Mouse (Mus musculus): ENCODE results near the gene Hgfac.

The Hgfac gene

DNA sequence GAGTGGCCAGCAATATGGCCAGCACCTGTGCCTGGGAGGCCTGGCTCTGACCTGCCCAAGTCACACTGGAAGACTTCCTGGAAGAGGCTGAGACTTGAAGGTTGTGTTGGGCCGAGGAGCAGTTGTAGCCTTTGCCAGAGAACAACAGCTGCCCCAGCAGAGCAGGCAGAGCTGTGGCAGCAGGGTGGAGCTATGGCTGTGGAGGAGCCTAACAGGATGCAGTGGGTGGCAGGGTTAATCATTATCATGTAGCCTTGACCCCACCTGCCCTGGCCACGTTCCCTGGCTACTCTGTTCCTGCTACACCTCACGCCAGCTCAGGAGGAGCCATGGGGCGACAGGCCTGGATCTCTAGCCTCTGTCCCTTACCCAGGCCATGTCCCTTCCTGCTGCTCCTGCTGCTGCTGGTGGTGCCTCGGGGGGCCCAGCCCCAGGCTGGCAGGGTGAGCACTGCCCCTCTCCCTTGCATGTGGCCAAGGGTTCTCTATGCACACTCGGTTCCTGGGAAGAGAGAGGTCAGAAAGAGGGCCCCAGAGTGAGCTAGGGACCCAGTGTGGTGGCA, at the start of gene Hgfac:
Gene Hgfac (plus strand): TSS at position 242 of the 562 bp plus-strand sequence.
- DNase-seq (ENCODE audit: extremely low spot score) = no peak

DNA sequence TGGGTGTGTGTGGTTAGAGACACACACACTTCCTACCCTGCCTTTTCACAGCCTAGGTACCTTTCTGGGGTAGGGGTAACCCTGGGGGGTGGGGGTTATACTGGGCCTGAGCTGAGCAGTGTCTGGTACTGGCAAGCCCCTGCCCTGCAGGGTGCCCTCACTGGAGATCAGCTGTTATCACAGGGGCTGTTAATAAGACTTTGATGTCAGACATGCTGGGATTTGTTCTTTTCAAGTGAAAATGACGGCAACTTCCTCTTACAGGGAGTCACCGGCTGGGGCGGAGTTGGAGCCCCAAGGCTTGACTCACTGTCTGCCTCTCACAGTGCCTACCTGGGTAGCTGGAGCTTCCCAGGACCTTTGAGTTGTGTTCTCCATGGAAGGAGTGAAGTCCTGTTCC, 42.6 kb upstream of the Hgfac start:
- no peak for DNase-seq (ENCODE audit: extremely low spot score)

DNA sequence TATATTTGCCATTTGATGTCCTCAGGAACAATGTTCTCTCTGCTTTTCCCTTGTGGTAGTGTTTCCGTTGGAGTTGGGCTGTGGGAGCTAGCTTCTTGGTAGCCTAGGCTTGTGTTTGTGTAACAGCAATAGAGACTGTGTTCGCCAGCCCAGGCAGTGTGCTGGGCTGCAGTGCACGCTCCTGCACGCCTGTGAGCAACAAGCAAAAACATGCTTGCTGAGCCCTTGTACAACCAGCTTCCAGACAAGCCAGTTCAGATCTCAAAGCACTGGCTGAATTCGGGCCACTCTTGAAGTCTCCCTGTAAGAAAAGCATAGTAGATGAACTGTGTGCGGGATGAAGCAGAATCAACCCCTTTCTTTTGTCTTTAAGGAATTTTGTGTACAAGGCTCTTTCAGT, 42.0 kb upstream of the Hgfac start:
- no peak for DNase-seq (ENCODE audit: extremely low spot score)

DNA sequence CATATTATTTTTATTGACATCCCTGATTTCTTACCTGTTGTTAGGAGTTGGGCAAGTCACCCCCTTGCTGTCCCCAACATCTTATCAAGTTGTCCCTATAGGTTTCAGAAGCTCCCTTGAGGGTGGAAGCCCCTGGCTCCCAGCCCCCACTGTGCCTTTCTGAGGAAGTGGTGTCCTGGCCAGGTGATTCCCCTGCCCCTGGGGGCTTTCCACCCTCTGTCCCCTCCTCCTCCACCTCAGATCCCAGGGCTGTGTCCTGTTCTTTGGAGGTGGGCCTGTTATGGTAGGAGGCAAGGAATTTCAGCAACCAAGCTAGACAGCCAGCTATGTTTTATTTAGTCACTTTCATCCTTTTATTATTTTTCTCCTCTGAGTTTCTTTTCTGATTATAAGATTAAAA, 41.0 kb upstream of the Hgfac start:
- no peak for DNase-seq (ENCODE audit: extremely low spot score)

DNA sequence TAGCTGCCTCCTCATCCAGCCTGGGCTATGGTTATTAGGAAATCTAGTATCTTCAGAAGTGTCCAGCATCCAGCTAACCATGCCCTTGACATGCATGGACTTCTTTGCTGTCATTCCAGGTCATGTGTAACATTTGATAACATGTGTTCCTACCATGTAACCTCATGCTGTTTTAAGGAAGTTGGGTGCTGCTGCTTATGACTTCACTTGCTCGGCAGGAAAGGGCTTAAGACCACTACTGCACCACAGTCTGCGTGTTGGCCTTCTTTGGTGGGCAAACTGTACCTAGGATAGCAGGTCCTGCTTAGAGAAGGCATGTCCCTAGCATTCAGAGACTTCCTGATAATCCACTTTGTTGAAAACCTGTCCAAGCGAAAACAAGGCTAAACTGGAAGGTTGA, 40.2 kb upstream of the Hgfac start:
- DNase-seq (ENCODE audit: extremely low spot score) = no peak

DNA sequence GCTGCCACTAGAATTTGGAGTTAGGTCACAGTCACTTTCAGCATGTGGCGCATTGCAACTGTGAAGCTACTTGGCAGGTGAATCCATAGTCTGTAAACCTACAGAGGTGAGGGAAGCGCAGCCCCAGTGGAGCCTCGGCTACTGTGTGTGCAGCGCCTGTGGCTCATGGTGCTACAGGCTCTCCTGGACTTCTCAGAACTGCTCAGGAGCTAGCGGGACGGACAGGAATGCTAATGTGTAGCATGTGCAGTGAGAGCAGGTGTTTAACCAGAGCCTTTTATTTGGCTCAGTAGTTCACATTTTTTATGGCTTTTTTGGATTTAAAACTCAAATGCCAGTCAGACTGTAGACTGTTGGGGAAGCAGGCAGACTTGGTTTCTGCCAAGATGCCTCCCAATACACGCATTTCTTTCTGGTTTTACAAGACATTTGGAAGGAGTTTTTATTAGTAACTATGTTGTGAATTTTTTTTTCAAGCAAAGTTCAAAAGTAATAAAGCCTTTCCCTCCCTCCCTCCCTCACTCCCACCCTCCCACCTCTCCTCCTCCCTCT, 37.6 kb upstream of the Hgfac start:
- no peak for DNase-seq (ENCODE audit: extremely low spot score)

DNA sequence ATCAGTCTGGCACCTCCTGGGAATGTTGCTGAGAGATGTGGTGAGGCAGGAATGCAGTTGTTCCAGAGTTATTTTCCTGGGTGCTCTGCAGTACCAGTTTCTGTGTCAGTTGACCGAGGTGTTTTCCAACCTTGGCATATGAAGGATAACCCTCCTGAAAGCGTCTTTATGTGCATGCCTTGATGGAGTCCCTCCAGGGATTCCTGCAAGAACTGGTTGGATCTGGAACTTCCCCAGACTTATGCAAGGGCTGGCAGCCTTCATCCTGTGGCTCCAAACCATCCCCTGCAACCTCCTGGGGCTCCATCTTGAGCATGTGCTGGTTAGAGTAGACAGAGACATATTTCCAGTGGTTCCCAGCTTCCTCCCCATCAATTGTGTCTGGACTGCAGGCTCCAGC, 36.5 kb upstream of the Hgfac start:
- no peak for DNase-seq (ENCODE audit: extremely low spot score)

DNA sequence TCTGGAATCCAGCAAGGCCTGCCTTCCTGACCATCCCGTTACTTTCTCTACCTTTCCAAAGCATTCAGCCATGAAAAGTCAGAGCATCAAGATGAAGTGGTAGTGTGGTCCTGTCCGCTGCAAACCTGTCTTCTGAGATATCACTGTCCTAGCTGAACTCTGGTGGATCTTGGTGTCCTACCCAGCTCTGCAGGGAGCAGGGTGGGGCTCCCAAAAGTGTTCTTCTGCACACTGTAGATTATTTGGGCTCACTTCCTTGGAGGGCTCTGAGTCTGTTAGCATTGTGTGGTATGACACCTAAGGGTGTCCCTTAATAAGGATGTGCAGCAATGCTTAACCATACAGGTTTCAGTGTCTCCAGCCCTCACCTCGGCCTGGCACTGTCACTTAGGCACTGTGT, 35.6 kb upstream of the Hgfac start:
- no peak for DNase-seq (ENCODE audit: extremely low spot score)

DNA sequence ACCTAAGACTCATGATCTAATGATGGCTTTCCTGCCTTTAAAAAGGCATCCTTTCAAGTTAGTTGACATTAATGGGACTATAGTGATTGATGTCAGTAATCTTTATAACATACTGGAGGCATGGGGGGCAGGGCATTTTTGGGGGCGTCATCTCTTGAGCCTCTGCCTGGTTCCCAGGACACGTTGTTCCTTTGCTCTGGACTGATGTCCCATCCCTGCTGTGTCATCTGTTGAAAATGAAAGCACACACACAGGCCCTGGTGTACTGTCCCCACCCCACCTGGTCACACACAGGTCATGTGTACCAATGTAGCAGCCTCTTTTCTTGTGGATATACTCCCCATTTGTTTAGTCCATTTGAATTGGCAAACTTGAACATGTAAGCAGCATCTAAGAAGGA, 34.7 kb upstream of the Hgfac start:
- DNase-seq (ENCODE audit: extremely low spot score) = no peak

DNA sequence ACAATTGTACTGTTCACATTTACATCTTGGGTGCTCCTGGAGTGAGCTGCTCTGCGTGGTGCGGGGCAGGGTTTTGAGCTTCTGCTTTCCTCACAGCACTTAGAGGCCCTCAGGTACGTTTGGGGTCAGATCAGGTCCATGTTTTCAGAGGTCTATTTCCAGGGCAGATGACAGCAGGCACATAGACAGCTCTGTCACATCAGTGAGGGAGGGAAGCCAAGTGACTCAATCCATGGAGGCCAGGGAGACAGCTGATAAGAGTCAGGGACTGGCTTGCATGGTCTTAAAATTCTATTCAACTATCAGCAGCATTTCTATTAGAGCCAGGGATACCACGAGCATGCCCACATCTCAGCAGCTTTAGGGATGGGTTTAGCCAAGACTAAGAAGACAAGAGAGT, 32.1 kb upstream of the Hgfac start:
- no peak for DNase-seq (ENCODE audit: extremely low spot score)

DNA sequence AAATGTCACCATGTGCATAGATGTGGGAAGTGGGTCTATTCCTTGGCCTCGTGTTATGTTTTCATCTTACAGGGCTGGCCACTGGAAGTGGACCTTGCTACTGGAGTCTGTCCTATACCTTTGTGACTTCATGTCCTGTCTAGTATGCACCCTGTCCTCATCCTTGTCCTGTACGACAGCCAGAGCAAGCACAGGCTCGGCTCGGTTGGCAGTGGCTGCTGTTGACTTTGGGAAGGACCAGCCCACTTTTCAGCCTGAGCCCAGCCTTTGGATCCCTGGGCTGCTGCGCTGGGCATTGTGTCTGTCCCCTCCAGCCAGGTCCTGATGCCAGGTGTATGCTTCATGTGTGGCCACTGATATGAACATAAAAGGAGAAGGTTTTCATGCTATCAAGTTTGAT, 30.7 kb upstream of the Hgfac start:
- no peak for DNase-seq (ENCODE audit: extremely low spot score)

DNA sequence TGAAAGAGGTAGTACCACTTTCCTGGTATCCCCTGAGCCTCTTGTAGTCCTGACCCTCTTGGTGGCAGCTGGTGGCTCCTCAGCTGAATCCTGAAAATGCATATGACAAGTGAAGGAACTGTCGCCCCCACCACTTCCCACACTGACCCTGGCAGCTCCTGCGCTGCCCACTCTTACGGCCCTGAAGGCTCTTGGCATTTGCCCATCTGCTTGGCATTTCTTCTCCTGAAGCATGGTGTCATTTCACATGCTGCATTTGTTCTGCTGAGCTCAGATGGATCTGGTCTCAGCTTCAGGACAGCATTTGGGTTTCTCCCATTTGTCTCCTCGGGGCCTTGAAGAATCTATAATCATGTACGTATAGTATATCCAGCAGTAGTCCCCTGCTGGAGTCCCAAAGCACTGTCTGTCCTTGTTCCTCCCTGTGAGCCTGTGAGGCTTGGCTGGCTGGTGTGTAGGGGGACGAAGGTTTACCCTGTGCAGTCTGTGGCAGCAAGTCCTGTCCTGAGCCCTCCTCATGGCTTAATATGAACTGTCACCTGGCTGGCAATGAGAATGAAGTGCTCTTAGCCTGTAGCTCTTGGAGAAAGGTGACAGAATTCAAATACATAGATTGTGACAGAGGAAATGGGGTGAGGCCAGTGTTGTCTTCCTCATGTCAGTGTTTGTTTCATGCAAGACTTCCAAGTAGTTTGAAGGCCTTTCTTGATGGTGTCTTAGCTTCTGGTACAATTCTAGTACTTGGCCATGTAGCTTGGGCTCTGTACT, 30.0 kb upstream of the Hgfac start:
- no peak for DNase-seq (ENCODE audit: extremely low spot score)

DNA sequence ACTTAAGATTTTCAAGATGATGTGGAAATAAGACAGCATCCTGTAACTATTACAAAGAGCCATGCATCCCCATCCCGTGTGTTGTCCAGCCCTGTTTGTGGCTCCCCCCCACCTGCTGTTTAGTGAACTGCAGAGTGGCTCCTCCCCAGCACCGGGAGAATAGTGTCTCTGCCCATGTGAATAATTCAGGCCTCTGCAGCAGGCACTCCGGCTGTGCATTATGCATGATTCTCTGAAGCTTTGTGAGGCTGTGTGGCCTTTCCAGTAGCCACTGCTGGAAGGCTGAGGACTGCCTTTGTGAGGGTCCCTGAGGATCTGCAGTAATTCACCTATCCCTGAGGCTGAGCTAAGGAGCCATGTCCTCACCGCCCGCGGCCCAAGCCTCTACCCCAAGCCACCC, 27.3 kb upstream of the Hgfac start:
- DNase-seq (ENCODE audit: extremely low spot score) = no peak

DNA sequence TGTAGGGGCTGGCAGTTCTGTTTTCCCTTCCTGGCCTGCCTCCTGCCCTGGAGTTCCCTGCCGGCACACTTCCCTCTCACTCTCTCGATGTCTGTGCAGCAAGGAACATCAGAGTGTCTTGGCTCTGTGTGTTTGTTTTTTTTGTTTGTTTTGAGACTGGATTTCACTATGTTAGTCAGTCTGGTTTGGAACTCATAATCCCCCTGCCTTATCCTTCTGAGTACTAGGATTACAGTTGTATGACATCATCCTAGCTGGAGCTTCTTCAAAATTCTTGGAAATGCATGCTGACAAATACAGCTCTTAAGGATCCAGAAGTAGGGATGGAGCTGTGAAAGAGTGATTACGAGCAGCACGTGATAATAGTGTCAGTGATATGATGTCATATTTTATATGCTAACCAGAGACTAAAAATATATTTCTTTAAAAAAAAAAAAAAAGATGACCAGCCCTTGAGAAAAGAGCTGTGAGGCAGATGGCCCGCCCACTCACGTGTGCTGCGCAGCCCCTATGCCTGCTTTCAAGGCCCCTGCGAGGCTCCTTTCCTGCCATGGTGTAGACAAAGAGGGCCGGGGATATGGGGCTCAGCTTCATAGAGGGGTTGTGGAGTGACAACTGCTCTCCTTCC, 21.5 kb upstream of the Hgfac start:
- DNase-seq (ENCODE audit: extremely low spot score) = no peak

DNA sequence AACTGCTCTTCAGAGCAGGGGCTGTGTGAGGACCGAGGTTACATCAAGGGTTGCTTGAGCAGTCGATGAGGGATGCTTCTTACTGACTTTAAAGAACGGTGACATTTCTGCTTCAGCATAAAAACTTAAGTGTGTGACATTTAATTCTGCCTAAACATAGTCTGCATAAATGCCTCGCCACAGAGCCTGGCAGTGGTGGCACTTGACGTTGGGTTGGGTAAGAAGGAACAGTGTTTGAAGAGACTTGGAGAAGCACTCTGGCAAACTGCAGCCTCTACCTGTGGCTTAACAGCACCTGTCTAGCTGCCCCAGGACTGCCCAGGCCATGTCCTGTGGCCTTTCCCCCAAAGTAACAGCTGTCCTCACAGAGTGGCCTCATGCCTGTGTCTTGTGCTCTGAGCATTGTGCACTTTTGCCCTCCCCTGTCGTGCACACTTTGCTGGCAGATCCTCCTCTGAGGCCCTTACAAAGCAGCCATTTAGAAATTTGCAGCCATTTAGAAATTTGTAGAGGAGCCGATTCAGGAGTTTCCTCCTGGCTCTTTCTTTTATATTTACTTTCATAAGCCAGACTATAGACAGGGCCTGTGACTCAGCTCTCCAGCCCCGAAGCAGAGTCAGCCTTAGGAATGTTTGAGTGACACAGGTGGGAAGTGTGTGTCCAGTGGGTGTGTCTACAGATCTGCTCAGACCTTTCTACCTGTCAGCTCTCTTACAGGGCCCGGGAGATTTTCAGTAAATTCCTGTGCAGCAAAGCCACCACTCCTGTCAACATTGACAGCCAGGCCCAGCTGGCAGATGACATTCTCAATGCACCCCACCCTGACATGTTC, 20.7 kb upstream of the Hgfac start:
- DNase-seq (ENCODE audit: extremely low spot score) = no peak

DNA sequence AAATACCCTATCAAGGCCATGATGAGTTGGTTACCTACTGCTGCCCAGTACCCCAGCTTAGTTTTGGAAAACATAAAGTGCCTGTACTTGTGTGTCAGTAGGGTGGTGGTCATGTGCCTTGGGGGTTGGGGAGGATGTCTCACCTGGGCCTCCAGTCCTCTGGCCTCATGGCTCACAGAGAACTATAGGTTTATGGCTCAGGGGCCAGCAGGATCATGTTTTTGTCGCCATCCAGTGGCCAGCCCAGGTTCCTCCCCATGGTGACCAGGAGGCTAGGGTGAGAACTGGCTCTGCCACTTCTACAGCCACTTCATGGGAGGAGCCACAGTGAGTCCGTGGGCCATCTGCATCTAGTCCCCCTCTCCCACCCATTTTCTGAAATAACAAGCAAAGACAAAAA, 16.3 kb upstream of the Hgfac start:
- peak; percentile 53 for DNase-seq (ENCODE audit: extremely low spot score)

DNA sequence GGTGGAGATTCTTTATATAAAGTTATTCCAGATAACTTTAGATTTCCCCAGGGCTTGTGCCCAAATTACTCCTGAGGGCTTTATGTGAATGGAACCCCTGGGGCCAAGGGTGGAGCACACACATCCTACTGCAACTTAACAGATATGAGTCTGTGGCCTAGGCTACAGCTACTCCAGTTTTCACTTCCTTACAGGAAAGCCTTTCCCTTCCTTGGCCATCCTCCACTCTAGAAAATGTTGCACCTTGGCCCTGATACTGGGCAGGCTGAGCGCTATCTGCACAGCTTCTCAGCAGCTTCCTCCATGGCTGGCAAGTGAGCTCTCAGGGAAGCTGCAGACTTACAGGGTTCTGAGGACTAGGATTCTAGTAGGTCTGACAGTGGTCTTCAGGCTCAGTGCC, 12.0 kb upstream of the Hgfac start:
- DNase-seq (ENCODE audit: extremely low spot score) = no peak

DNA sequence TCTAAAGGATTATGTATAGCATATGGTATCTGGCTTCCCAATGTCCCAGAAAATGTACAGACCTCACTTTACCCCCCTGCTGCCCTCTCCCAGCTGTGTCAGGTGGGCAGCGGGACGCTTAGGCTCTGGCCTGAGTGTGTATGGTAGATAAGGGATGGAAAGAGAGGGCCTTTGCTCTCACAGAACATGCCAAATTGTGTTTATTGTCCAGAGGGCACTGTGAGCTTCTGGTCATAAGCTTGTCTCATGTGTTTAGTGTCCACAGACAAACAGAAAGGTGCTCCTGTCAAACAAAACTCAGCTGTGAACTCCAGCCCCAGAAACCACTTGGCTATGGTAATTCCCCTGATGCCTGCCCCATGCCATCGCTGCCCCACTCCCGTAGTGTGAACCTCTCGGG, 11.6 kb upstream of the Hgfac start:
- no peak for DNase-seq (ENCODE audit: extremely low spot score)

DNA sequence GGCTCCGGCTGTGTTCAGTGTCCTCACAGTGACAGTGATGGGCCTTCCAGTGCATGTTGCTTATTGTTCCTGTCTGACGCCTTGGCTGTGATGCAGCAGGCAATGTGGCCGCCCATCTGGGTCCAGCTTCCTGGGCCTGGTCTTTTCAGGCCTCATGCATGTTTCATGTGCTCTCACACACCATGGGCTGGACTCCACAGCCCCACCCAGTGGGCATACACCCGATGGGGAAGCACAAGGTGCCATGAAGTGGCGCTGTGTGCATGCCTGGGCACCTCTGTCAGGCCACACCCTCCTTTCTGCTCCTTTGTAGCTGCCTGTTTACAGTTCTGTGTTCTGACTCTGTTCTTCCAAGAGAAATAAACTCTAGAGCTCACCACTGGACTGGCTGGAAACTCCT, 8.2 kb upstream of the Hgfac start:
- no peak for DNase-seq (ENCODE audit: extremely low spot score)

DNA sequence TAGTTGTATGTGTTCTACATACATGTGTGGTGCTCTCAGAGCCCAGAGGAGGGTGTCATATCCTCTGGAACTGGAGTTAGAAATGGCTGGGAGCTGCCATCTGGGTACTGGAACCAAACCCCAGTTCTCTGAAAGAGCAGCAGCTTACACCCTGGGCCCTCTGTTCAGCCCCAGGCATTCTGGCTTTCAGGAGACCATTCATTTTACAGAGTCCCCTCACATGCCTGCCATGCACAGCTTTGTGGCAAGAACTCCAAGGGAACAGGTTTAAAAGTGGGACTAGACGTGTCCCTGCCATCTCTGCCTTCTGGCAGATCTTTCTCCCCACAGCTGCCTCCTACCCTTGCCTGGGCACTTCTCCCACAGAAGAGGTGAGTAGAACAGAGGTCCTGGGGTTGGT, 7.7 kb upstream of the Hgfac start:
- no peak for DNase-seq (ENCODE audit: extremely low spot score)

DNA sequence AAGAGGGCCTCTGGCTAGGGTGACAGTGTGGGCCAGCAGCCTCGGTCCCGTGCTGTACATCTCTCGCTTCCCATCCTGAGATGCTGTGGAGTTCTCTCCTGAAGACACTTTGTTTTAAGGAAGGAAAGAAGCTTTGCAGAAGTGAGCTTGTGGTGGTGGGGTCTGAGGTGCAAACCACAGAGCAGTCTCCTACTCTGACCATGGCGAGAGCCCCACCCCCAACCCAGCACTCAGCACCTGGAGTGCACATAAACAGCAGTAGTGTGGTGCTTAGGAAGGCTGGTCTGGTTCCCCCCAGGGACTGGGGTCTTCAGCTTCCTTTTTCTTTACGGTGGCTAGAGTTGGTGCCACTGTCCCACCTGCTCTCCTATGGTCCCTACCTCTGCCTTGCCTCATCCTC, 6.2 kb upstream of the Hgfac start:
- DNase-seq (ENCODE audit: extremely low spot score) = no peak

DNA sequence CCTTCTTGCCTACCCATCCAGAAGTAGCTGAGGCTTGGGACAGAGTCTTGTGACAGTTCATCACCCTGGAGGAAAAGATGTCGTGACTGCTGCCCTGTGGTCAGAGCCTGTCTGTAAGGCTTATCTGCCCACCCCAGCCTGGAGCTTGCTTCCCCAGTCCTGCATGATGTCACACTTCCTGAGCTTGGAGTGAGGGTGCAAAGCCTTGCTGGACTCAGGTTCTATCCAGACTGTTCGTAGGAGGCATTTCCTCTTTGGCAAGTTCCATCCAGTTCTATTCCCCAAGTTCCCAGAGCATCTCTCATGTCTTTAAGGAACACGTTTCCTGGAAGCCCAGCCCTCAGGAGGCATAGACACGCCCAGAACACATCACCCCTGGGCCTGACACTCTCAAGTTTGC, 5.5 kb upstream of the Hgfac start:
- no peak for DNase-seq (ENCODE audit: extremely low spot score)

Measured in embryo, embryonic 9.5 days (tissue).